Mouse (Mus musculus) kidney, adult 18-20 months (tissue): ENCODE data around the gene Kcnn1.

Experiments used
- DNase-seq: peaks from one replicate; pipeline ENCODE4 v3.0.0; 2021

Kcnn1 gene

DNA sequence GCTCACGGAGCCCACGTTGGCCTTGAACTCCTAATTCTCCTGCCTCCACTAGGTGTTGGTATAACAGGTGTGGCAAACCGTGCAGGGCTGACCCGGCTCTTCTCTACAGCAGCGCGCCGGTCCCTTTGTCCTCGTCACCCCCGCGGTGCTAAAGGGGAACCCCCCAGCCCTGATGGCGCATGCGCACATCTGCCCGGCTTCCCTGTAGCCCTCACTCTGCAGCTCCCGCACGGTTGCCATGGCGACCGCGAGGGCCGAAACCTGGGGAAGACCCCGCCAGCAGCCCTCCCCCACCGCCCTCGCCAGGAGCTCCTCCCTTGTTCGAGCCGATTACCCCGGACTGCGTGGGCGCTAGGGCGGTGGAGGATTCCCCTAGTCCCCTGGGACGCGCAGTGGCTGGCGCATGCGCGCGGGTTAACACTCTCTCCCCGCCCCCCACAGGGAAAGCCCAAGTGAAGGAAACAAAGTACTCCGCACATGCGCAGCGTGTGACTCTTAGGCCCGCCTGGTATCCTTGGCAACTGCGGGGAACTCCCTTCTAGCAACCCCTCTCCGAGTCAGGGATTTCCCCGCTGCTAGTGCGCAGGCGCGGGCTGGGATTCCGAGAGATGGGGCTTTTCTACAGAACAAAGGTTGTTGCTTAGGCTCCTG, 2.4 kb upstream of the Kcnn1 start:
- peak; percentile 99 for DNase-seq

DNA sequence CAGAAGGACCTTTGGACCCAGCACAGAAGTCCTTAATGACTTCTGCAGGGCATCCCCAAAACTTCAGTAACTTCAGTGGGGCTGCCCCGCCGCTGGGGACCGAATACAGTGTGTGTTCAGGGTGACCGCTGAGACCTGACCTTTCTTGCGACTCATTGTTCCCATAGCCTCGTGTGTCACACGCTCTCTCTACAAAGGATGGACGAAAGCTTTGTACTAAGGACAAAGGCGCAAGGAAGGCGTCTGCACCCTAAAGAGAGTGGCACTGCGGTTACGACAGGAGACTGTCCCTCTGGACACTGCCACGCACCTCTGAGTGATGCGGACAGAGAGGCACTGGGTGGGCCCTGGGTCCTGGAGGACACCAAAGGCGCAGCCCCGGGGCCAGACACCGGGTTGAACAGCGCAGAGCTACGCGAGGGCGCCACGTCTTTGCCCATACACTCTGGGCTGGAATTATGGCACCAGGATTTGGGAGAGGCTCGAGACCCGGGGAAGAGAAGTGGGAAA, 1.7 kb upstream of the Kcnn1 start:
- peak; percentile 28 for DNase-seq

DNA sequence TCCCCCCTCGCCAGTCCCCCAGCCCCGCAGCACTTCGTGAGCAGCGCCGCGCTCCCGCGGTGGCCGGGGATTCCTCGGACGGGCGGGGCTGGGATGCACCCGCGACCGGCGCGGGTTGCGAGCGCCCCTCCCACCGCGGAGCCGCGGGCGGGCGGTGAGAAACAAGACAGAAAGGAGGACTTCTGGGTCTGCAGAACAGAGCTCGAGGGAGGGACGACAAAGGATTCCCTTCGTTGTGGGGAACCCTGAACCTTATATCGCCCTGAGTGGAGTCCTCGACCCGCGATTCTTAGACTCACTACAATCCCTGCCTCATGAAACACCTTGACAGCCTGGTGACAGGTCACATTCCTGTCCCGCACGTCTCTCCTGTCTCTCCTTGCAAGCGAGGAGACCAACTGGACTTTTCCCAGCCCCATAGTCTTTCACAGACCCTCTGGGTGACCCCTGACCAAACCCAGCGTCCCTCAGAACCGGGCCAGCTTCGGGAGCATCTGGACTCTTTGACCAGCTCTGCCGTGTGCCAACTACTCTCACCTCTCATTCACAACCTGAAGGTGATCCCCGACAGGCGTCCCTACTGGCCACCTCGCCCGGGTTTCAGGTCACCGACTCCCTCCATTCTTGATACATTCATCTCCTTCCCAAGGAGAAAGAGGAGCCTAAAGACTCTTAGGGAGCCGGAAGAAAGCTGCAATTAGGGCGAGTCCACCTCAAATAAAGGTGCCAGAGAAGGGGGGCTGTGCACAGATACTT, 1.1 kb upstream of the Kcnn1 start:
- peak; percentile 35 for DNase-seq

DNA sequence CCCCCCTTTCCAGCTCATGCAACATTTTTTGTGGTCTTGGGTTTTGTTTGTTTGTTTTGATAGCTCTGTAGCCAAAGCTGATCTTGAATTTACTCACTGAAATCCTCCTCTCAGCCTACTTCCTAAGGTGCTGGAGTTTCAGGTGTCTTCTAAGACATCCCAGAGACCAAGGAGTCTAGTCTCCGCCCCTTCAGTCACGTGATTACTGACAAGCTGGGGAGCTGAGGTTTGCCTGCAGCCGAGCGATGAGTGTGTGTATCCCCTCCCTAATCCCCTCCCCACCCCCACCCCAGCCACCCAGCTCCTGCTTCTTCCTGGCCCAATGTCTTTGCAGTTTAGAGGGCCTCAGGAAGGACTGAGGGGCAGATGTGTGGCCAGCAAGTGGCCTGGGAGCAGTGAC, 5.5 kb downstream of the Kcnn1 start:
- no peak for DNase-seq

DNA sequence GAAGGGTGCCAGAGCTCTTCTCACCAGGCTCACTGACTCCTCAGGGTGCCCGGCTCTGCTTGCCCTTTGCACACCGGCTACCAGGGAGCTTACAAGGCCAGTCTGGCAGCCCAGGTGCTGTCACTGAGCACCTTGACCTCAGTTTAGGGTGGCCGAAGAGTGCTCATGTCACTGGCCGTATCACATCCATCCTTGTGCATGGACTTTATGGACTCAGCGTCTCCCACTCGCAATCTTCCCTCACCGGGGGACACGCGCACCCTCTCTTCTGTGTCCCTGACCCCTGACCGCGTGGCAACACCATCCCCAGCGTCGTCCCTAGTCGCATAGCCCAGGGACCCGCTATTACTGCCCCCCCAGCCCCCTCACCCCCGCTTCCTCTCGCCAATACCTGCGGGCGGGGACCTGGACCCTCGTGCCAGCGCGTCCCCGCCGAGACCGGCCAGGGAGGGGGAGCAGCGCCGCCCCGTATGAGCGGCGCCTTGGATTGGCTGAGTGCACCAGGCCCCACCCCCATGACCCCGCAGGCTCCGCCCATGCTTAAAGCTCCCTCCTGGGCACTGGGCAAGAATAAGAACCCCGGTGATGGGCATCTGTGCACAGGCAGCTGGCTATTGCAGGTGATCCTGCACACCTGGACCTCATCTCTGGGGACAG, 6.4 kb downstream of the Kcnn1 start:
- DNase-seq, result peak; percentile 81

DNA sequence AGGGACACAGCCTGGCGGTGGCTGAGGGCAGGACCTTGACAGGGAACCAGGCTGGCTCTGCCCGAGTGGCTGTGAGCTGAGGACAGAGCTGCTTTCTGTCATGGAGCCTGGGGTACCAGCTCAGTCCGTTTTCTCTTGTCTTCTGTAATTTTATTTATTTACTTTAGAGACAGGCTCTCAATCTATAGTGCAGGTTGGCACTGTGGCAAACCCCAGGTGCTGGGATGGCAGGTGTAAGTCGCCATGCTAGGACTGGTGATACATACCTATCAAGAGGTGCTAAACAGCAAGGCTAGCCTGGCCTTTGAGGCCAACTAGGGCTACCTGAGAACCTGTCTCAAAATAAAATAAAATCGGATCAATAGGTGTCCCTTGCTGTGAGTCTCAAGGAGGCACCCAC, 7.0 kb downstream of the Kcnn1 start:
- DNase-seq, result no peak

DNA sequence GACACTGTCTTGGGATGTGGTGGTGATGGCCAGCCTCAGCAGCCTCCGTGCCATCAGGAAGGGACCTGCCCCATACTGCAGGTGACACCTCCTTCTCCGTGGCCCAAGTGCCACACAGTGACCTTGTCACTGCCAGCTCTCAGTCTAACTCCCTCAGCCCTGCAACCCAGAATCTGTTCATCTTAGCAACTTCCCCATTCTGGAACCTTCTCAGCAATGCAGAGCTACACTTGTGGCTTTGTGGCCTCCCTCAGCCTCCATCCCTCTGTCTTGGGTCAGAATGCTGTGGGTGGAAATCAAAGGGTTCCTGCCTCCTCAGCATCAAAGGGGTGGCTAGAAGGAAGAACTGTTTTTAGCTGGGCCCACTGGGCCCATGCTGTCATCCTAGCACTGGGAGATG, 9.2 kb downstream of the Kcnn1 start:
- no peak for DNase-seq

DNA sequence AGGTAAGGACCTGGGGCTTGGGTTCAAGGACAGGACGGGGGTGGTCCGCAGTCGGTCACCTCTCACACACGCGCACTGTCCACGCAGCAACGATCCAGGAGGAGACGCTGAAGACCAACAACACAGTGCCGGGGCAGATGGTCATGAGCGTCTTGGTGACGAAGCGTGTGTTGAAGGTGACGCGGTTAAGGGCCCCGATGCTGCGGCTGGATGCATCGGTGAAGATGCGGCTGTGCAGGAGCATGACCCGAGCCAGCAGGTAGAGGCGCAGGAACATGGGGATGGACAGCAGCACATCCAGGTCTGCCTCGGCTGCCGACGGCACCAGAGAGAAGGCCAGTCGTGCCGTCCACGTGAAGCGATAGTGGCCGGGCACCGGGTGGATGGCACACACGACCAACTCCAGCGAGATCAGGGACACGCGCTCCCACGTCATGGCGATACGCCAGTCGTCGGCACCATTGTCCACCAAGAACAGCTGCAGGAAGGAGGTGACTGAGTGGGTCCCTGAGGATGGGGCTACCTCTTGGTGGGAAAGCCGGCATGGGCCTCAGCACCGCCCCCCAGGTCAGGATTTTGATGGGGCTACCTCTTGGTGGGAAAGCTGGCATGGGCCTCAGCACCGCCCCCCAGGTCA, 10.3 kb downstream of the Kcnn1 start:
- DNase-seq, result no peak

DNA sequence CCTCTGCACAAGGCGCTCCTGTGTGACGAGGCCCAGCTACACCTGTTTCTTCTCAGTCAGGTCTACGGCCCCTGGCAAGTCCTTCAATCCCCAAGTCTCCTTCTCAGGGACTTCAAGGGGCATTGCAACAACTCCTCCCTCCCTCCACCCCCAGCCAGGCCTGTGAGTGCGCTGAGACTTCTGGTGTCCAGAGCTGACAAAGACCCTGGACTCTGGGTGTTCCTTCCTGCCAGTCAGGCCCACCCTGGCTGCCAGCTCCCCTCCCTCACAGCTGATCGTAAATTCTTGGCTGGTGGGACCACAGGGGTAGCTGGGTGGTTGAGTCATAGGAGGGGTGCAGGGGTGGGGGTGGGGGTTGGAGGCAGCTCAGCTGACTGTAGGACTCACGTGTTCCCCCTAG, 11.2 kb downstream of the Kcnn1 start:
- DNase-seq, result no peak

DNA sequence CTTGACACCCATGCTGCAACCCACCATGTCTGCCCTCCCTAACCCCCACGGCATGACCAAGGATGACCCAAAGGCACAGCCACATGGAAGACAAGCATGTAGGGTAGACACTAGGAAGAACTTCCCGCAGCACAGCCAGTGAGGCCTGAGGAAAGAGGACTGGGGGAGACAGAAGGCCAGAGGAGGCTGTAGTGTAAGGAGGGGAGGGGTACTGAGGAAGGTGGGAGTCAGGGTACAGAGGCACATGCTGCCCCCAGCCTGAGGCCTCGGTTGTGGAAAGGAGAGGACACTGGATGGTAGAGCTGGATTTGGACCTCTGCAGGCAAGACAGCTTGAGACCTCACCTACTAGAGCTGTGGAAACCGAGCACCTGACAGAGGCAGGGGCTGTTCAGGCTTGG, 12.1 kb downstream of the Kcnn1 start:
- no peak for DNase-seq

DNA sequence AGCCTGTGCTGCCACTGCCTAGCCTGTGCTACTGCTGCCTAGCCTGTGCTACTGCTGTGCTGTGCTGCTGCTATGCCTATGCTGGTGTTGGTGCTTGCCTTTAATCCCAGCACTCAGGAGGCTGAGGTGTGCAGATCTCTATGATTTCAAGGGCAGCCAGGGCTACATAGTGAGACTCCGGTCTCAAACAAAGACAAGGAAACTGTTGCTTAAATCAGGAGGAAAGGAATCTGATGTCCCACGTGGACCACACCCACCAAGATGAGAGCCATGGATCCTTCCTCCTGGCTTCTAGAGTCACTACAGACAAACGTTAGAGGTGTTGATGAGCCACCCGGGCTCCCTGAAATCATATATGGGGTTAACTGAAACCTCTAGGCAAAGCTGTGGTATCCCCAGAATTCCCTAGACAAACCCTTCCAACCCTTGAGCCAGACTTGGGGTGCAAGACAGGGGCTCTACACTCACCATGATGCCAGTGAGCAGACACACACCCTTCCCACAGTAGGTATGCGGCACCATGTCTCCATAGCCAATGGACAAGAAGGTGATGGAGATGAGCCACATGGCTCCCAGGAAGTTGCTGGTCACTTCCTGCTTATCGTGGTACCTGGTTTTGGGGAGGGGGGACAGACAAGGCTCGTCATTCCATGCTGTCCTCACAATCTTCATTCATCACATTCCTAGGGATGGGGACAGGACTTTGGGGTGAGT, 12.8 kb downstream of the Kcnn1 start:
- DNase-seq, result no peak

DNA sequence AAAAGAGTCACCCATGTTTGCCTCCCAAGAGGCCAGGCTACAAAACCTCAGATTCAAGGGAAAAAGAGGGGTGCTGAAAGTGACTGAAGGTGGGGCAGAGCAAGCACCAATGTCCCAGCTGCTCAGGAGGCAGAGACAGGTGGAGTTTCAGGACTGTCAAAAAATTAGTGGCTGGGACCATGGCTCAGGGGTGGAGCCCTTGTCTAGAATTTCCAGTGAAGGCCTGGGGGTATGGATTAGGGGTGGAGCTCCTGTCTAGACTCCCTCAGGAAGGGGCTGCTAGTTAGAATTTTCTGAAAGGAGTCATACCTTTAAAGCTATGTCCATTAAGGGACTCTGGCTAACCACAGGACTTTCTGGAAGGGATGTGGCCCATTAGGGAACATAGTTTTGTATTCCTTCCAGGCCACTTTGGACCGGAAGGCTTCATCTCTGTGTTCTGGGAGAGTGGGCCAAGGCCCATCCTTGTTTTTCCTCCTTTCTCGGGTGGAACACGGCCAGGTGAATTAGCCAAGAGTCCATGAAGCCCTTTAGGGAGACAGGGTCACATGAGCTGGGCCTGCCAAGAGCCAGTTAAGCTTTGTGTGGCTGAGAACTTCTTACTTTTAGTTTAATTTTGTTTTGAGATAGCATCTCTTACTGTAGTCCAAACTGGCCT, 13.6 kb downstream of the Kcnn1 start:
- no peak for DNase-seq

DNA sequence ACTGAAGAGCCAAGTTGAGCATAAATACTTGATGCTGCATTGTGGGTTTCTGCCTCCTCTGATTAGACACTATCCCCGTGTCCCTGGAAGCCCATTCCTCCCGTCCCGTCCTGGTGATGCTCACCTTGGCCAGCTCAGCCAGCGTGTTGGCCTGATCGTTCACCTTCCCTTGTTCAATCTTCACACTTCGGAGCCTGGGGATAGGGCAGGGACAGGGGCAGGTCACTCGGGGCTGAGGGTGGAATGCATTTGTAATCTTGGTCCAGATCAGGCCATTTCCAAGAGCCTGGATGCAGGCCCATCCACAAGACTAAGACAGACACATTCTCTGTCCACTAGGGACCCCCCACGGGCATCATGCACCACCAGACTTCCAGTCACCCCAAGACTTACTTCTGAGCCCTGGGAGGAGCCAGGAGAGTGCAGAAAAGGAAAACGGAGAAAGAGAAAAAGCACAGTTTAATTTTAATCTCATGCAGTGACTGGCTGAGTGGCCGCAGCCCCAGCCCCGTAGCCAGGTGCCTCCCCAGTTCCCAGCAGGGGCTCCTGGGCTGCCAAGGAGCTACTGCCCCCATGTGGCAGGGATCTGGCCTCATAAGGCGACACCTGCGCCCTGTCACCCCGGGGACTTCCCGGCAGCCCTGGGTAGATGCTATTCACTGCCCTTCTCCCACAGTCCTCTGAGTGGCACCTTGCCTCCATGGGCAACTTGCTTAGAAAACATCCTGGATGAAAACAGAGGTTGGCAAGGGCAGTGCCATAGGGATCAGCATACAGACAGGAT, 16.5 kb downstream of the Kcnn1 start:
- no peak for DNase-seq

DNA sequence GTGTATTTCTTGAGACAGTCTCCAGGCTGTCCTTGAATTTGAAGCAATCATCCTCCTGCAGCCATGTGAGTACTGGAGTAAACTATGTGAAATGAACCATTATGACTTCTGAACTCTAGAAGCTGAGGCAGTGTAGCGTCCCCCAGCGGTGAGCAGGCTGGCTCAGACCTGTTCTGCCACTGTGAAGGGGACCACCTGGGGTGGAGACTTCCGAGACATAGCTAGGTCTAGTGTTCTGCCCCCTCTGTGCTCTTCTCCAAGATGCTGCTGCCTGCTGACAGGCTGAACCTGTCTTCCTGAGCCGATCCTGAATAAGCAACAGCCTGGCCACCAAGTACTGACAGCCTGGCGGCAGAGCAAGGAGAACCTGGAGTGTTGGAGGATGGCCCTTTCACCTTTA, 17.9 kb downstream of the Kcnn1 start:
- no peak for DNase-seq

DNA sequence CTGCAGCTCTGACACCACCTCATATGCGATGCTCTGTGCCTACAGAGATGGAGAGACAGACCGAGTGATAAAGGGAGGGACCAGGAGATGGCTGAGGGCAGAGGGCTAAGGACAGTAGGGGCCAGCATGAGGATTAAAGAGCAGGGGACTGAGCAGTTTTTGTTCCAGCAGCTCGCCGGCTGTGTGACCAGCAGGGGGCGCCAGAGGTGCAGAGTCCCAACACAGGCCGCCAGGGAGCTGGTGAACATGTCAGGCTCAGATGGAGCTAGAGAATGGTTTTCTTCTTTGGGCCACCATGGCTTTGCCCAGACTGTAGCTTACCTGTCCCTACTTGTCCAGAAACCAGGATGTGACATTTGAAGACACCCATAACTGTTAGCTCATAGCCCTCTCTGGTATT, 18.5 kb downstream of the Kcnn1 start:
- peak; percentile 92 for DNase-seq

DNA sequence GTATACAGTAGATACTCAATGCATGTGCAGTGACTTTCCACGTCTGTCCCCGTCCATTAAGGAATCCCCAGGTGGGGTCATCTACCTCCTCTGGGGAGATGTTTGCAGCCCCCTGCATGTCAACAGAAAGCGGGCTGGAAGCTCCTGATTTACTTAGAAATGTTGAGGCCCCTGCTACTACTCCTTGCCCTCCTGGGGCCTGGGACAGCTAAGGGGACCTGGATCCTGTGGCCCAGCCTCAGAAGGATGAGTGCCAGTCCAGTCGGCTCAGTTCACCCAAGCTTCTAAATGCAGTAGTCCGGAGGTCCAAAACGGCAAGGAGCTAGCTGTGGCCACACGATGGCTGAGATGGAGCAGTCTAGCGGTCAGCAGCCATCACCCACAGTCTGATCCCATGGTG, 19.1 kb downstream of the Kcnn1 start:
- DNase-seq, result no peak

DNA sequence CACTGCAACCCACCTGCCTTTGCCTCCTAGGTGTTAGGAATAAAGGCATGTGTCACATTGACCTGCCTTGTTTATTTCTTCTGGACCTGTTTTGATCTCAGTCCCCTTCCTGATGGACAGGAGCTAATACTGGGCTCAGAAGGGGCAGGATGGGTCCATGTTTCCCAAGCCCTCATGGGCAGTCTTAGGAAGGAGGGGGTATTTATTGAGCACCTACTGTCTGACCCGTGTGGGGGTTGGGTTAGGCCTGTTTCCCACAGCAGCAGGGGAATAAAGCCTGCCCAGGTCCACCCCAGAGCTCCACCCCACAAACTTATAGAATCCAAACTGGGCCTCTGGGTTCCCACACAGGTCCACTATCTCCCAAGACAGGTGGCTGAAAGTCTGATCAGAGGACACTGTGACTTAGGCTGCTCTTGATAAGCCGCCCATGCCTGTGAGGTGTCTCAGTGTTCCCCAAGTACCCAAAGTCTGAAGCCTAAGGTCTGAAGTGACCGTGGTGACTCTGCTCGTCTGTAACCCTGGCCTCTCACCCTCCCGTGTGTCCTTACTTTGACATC, 19.8 kb downstream of the Kcnn1 start:
- DNase-seq, result no peak

DNA sequence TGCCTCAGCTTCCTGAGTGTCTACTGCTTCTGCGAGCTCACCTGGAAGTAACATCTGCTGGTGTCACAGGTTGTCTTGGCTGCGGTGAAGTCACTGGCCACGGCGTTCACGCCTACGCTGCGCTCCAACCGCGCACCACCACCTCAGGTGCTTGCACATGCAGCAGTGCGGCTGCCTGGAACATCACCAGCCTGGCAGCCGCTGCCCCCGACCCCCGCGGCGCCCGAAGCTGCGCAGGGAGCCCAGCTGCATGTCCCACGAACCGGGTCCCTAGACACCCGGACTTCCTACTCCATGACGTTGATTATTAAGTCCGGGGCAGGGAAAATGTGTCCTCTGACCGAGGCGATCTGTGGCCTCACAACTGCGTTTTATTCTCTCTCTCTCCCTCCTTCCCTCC, 20.6 kb downstream of the Kcnn1 start:
- DNase-seq, result no peak

DNA sequence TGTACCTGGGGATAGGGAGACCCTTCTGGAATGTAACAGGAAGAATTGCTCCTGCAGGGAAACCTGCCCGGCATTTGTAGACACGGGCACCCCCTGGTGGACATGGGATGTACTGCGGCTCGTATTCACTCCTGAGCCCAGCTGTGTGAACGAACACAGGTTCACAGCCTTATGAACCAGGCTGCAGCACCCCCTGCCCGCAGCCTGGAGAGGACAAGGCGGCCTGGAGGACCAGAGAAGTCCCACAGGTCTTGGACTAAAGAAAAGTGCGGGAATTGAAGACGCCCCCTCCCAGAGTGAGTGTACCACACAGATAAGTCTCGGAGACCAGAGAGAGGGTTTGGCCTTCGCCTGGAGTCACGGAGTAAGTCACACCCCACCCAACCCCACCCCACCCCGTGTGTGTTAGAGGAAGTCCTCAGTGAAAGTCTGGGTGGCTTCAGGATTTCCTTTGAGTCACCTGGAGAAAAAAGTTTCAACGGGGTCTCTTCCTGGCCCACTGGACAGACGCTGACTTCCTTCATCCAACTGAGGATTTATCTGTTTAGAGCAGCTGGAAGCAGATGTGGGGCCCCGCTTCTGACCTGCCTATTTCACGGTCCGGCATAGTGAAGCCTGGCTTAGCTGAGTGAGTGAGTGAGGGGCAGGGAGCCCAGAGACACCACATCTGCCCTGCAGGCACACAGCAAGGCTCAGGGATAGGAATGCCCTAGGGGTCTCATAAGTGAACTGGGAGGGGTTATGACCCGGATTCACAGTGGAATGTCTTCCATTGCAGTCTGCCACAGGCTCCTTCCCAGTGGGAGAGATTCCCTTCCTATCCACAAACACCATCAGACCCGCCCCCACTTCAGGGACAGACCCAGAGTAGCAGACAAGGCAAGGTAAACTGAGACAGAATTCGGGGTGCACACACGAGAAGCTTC, 21.6 kb downstream of the Kcnn1 start:
- peak; percentile 96 for DNase-seq

DNA sequence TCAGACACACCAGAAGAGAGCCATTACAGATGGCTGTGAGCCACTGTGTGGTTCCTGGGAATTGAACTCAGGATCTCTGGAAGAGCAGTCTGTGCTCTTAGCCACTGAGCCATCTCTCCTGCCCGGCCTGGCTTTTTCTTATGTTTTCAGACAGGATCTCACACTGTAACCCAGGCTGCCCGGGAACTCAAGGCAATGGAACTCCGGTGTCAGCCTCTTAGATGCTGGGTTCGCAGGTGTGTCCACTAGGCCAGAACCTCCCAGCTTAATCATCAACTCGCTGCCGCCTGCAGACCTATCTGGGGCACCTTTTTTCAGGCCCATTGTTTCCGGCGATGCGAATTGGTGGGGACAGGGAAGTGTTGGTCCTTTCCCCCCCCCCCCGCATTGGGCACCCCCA, 22.5 kb downstream of the Kcnn1 start:
- peak; percentile 71 for DNase-seq
